9 mouse cellular contexts compared by ENCODE assay signal in the genomic region with DNA sequence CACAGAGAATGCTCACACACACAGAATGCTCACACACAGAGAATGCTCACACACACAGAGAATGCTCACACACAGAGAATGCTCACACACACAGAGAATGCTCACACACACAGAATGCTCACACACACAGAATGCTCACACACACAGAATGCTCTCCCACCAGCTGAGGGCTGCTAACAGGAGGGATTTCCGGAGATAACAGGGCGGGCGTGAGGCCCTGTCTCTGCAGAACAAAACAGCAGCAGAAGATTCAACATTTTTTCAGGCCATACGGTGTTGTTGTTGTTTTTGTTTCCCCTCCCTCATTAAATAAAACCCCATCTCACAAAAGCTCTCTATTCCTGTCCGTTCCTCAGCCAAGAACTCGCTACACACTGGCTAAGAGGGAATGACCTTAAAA. TPM values are rescaled to one million over a fixed set of nuclear protein-coding genes. Genes with fewer than 3 reads are reported as not detected.
DNase-seq lines count a peak whose midpoint lies in the region; ATAC-seq and TF ChIP-seq lines count a peak whose summit lies in the region.
"Not testable (repeated sequence)": the region's sequence is repeated elsewhere in the genome, so short reads cannot be mapped to it uniquely, and the experiment has no call there.
"Had no signal": no experiment of that assay in that cellular context is flagged by ENCODE, and none has a peak within 500 bp of the region (broad histone marks: within the 10 kb centered on the region; RNA-seq: fewer than 3 reads in every experiment).

No protein-coding gene starts in this region.

- H3K4me3 ChIP-seq in bone marrow macrophage, adult 2 months (ENCODE audit: insufficient read depth, low read length); heart, adult 2 months; heart, embryonic 13.5 days; heart, postnatal 0 days (ENCODE audit: low read depth, low read length); lung, embryonic 14.5 days (ENCODE audit: low read depth, low read length): not testable (repeated sequence)

- H3K27me3 ChIP-seq in heart, adult 2 months (ENCODE audit: control insufficient read depth, insufficient read depth, low read length); heart, embryonic 13.5 days (replicated peaks); heart, postnatal 0 days (ENCODE audit: control insufficient read depth, insufficient read depth, low read length); lung, embryonic 14.5 days (ENCODE audit: insufficient read depth, low read length): not testable (repeated sequence)

- not testable (repeated sequence) for DNase-seq in heart, adult 2 months; heart, postnatal 0 days (ENCODE audit: low spot score)
- peak; percentile 41 for DNase-seq in lung, embryonic 14.5 days
- peak; percentile 38 for DNase-seq in thymus, postnatal 0 days (ENCODE audit: low spot score)

- not testable (repeated sequence) for H3K36me3 ChIP-seq in heart, adult 2 months (ENCODE audit: control insufficient read depth, insufficient read depth, low read length); heart, embryonic 13.5 days; heart, postnatal 0 days (replicated peaks; ENCODE audit: control insufficient read depth, insufficient read depth, low read length); lung, embryonic 14.5 days (ENCODE audit: insufficient read depth)

- not testable (repeated sequence) for ATAC-seq in heart, embryonic 13.5 days (ENCODE audit: extremely low read depth, insufficient number of reproducible peaks, low FRiP score, low TSS enrichment); heart, postnatal 0 days (ENCODE audit: insufficient read depth, low read depth); lung, embryonic 14.5 days (ENCODE audit: insufficient read depth)

- intact Hi-C loops in heart, adult 2 months (cut with DNase I) = loop anchor here (10.0 kb wide), 1 partner anchor 1600 kb away; a partner anchor contains a TSS

- H3K27ac ChIP-seq in bone marrow macrophage, adult 2 months (ENCODE audit: insufficient read depth, low read depth, low read length) = peak overlapping the region; percentile 53
- peak overlapping the region; percentile 58; the same call in 1 of the 2 replicates for H3K27ac ChIP-seq in heart, adult 2 months
- H3K27ac ChIP-seq in heart, embryonic 13.5 days (replicated peaks) = peak overlapping the region; percentile 70
- H3K27ac ChIP-seq in heart, postnatal 0 days (ENCODE audit: low read depth) = peak overlapping the region; percentile 39
- not testable (repeated sequence) for H3K27ac ChIP-seq in lung, embryonic 14.5 days (ENCODE audit: low read depth)

- TF ChIP-seq EP300 in heart, adult 2 months (IDR thresholded peaks at IDR 0.05; ENCODE audit: insufficient read depth, low read depth, low read length); heart, postnatal 0 days (IDR thresholded peaks at IDR 0.05; ENCODE audit: low read depth): not testable (repeated sequence)

- H3K9ac ChIP-seq in heart, adult 2 months (ENCODE audit: low read depth, low read length); heart, postnatal 0 days (replicated peaks; ENCODE audit: low read depth, low read length); lung, embryonic 14.5 days: not testable (repeated sequence)
- peak overlapping the region; percentile 67 for H3K9ac ChIP-seq in heart, embryonic 13.5 days

- not testable (repeated sequence) for TF ChIP-seq POLR2A in bone marrow macrophage, adult 2 months (IDR thresholded peaks at IDR 0.05; ENCODE audit: borderline replicate concordance, low read depth, low read length); heart, adult 2 months (IDR thresholded peaks at IDR 0.05; ENCODE audit: insufficient read depth, low read depth, low read length)

- H3K4me1 ChIP-seq in bone marrow macrophage, adult 2 months (ENCODE audit: control insufficient read depth, insufficient read depth, low read length) = peaks cover 40% of the 10 kb centered on the region
- peaks cover 21% of the 10 kb centered on the region for H3K4me1 ChIP-seq in heart, adult 2 months (ENCODE audit: control insufficient read depth, insufficient read depth, low read length)
- peaks cover 64% of the 10 kb centered on the region for H3K4me1 ChIP-seq in heart, embryonic 13.5 days
- peaks cover 31% of the 10 kb centered on the region for H3K4me1 ChIP-seq in heart, postnatal 0 days (ENCODE audit: control insufficient read depth, insufficient read depth)
- H3K4me1 ChIP-seq in lung, embryonic 14.5 days (ENCODE audit: insufficient read depth) = peaks cover 18% of the 10 kb centered on the region

- 45% methylated on average over 6 of the region's 6 CpGs for WGBS in heart, adult 2 months
- WGBS in heart, embryonic 13.5 days = 20% methylated on average over 6 of the region's 6 CpGs
- 35% methylated on average over 6 of the region's 6 CpGs for WGBS in heart, postnatal 0 days
- WGBS in lung, embryonic 14.5 days = 38% methylated on average over 6 of the region's 6 CpGs

- not testable (repeated sequence) for H3K9me3 ChIP-seq in heart, embryonic 13.5 days; heart, postnatal 0 days (replicated peaks; ENCODE audit: control insufficient read depth, low read length); lung, embryonic 14.5 days (ENCODE audit: low read depth, low read length)

- H3K79me2 ChIP-seq in heart, adult 2 months (replicated peaks; ENCODE audit: control insufficient read depth, insufficient read depth, low read length) = not testable (repeated sequence)

- TF ChIP-seq CTCF in bone marrow macrophage, adult 2 months (IDR thresholded peaks at IDR 0.05; ENCODE audit: low read depth, low read length); heart, adult 2 months (IDR thresholded peaks at IDR 0.05); heart, postnatal 0 days (IDR thresholded peaks at IDR 0.05; ENCODE audit: low read depth); lung, embryonic 14.5 days (IDR thresholded peaks at IDR 0.05; ENCODE audit: low read depth): not testable (repeated sequence)

- H3K4me2 ChIP-seq in heart, embryonic 13.5 days = peak overlapping the region; percentile 46
- H3K4me2 ChIP-seq in heart, postnatal 0 days (ENCODE audit: low read depth, low read length); lung, embryonic 14.5 days: not testable (repeated sequence)

RNA-seq across cellular contexts. Expression of a gene that starts 55.6 kb away (rescaled TPM):
- 13.9 and 15.8 TPM in 2 replicates for polyA plus RNA-seq in bone marrow macrophage, adult 2 months (2012; ENCODE audit: insufficient read depth, insufficient read length, missing spikeins)
- 100 to 1,000 TPM in 1 of 2 experiments, 10 to 100 TPM in 1; 63.0 to 112 TPM for total RNA-seq in heart, adult 2 months (2021)
- 40.7 and 61.8 TPM in 2 replicates for polyA plus RNA-seq in heart, adult 2 months (2012; rRNA removed)
- 103 and 133 TPM in 2 replicates for polyA plus RNA-seq in heart, embryonic 13.5 days (2015; fragmentation: Nextera tagmentation; extraction: Ambion mirVana)
- 83.7 and 94.7 TPM in 2 replicates for total RNA-seq in heart, postnatal 0 days (2014; rRNA removed; ENCODE audit: low replicate concordance)
- 52.8 and 64.6 TPM in 2 replicates for polyA plus RNA-seq in heart, postnatal 0 days (2015; fragmentation: Nextera tagmentation; extraction: Ambion mirVana)
- 47.8 and 49.7 TPM in 2 replicates for polyA plus RNA-seq in lung, embryonic 14.5 days (2014; fragmentation: Nextera tagmentation; extraction: Ambion mirVana)
- polyA plus RNA-seq in thymus, postnatal 0 days (2015; fragmentation: Nextera tagmentation; extraction: Ambion mirVana) = 26.5 and 29.3 TPM in 2 replicates

RNA-seq across cellular contexts. Expression of a gene that starts 55.8 kb away (rescaled TPM):
- not detected in 2 replicates for polyA plus RNA-seq in bone marrow macrophage, adult 2 months (2012; ENCODE audit: insufficient read depth, insufficient read length, missing spikeins)
- 10 to 100 TPM in 1 of 2 experiments, 1 to 10 TPM in 1; 6.9 to 11.6 TPM for total RNA-seq in heart, adult 2 months (2021)
- polyA plus RNA-seq in heart, adult 2 months (2012; rRNA removed) = 34.8 and 36.5 TPM in 2 replicates
- polyA plus RNA-seq in heart, embryonic 13.5 days (2015; fragmentation: Nextera tagmentation; extraction: Ambion mirVana) = 105 and 125 TPM in 2 replicates
- total RNA-seq in heart, postnatal 0 days (2014; rRNA removed; ENCODE audit: low replicate concordance) = 182 and 283 TPM in 2 replicates
- 324 and 415 TPM in 2 replicates for polyA plus RNA-seq in heart, postnatal 0 days (2015; fragmentation: Nextera tagmentation; extraction: Ambion mirVana)
- polyA plus RNA-seq in lung, embryonic 14.5 days (2014; fragmentation: Nextera tagmentation; extraction: Ambion mirVana) = 0.22 TPM in 1 of 2 replicates, not detected in the other
- 0.08 TPM in 2 replicates for polyA plus RNA-seq in thymus, postnatal 0 days (2015; fragmentation: Nextera tagmentation; extraction: Ambion mirVana)
- total RNA-seq: adrenal gland, adult 8-10 months; adrenal gland, postnatal 36 days; gastrocnemius, postnatal 14 days had no signal

Comparison
In these comparisons a context has a peak if more than half of its experiments do, and no peak if none do; other contexts are left out.
1. RNA of a gene that starts 55.8 kb away (polyA plus RNA-seq): 324 to 415 TPM in heart, postnatal 0 days, 105 to 125 TPM in heart, embryonic 13.5 days and 34.8 to 36.5 TPM in heart, adult 2 months; 0.22 TPM in lung, embryonic 14.5 days, 0.08 TPM in thymus, postnatal 0 days and not detected in bone marrow macrophage, adult 2 months; every median in the first group is over 10 times any median in the second.